Mouse (Mus musculus) stomach, embryonic 16.5 days (tissue): ENCODE results near the gene Pdf. TPM values are rescaled to one million over a fixed set of nuclear protein-coding genes. Genes with fewer than 3 reads are reported as not detected.

ENCODE experiments used
- ATAC-seq: fragments of 200-750 bp; cut with Nextera tagmentation; 2 replicates; pipeline ENCODE4 v1.8.0; 2017; ENCODE audit warnings: moderate number of reproducible peaks, moderate TSS enrichment; ENCODE audit not compliant: insufficient read depth, low FRiP score
- H3K27ac ChIP-seq: fragments of 300-500 bp; sonication (generic); 2 replicates; pipeline ENCODE4 v1.5.1; 2014; ENCODE audit warnings: low read length
- H3K27me3 ChIP-seq: fragments of 300-500 bp; sonication (generic); 2 replicates; pipeline ENCODE4 v1.6.1; 2014; ENCODE audit warnings: low read length, control low read depth, mixed read lengths; ENCODE audit not compliant: control insufficient read depth, insufficient read depth
- H3K36me3 ChIP-seq: fragments of 300-500 bp; sonication (generic); 2 replicates; pipeline ENCODE4 v1.6.1; 2014; ENCODE audit warnings: low read length; ENCODE audit not compliant: control insufficient read depth, insufficient read depth
- H3K4me1 ChIP-seq: fragments of 300-500 bp; sonication (generic); 2 replicates; pipeline ENCODE4 v1.6.1; 2014; ENCODE audit warnings: low read length, control low read depth, mixed read lengths; ENCODE audit not compliant: control insufficient read depth, insufficient read depth
- H3K4me2 ChIP-seq: fragments of 300-500 bp; sonication (generic); 2 replicates; pipeline ENCODE4 v1.6.1; 2014; ENCODE audit warnings: low read depth, low read length, mixed read lengths
- H3K4me3 ChIP-seq: fragments of 300-500 bp; sonication (generic); replicated peaks from 2 replicates; pipeline ENCODE4 v1.5.1; 2014; ENCODE audit warnings: mild to moderate bottlenecking, low read length
- H3K9ac ChIP-seq: fragments of 300-500 bp; sonication (generic); 2 replicates; pipeline ENCODE4 v1.6.1; 2014; ENCODE audit warnings: low read length
- H3K9me3 ChIP-seq: fragments of 300-500 bp; sonication (generic); replicated peaks from 2 replicates; pipeline ENCODE4 v1.6.1; 2016; ENCODE audit warnings: low read length, control low read depth; ENCODE audit not compliant: control insufficient read depth
- WGBS: fragments of 180-500 bp; shearing (Covaris S2); extraction: QIAGEN DNeasy Blood & Tissue Kit; methylation state at CpG from one replicate; pipeline ENCODE4 v1.1.7; 2014; 5-methylcytosine and 5-hydroxymethylcytosine counted together
- polyA plus RNA-seq: library from polyadenylated mRNA; unstranded; fragments of >200 nt; fragmentation: Nextera tagmentation; extraction: Ambion mirVana; gene quantifications from 2 replicates; pipeline ENCODE4 v1.2.1, GENCODE M21; 2015

The Pdf gene
- polyA plus RNA-seq = 35.3 and 35.7 TPM in 2 replicates

- Histone ChIP-seq H3K27me3 (no peaks in the 10 kb centered on the region), H3K27ac (peak within 1 kb of the TSS; percentile 93), H3K36me3 (peaks cover 21% of the 10 kb centered on the region), H3K4me3 (peak within 1 kb of the TSS; percentile 82), H3K4me1 (peaks cover 4% of the 10 kb centered on the region), H3K9me3 (no peaks in the 10 kb centered on the region), H3K9ac (peak within 1 kb of the TSS; percentile 89), H3K4me2 (peak within 1 kb of the TSS; percentile 86)
- peak; percentile 87 for ATAC-seq
- WGBS = under 1% methylated on average over 87 of the region's 87 CpGs
Measured at GRCm38 (mm10) chr8:107048061-107048941, at the start of gene Pdf. Gene Pdf, minus strand, starts transcription at chr8:107048614.

- peak within 1 kb of the TSS; percentile 90 for H3K9ac ChIP-seq
- WGBS = 4% methylated on average over 39 of the region's 39 CpGs
- peak within 1 kb of the TSS; percentile 70 for H3K4me2 ChIP-seq
- ATAC-seq = peak; percentile 95
- peaks cover 20% of the 10 kb centered on the region for H3K4me1 ChIP-seq
- no peaks in the 10 kb centered on the region for H3K27me3 ChIP-seq
- peak within 1 kb of the TSS; percentile 95 for H3K4me3 ChIP-seq
- H3K27ac ChIP-seq = peak within 1 kb of the TSS; percentile 97
- H3K36me3 ChIP-seq = 0 out of 2 replicates have a peak, but pooled peaks cover 6% of the 10 kb centered on the region
- H3K9me3 ChIP-seq = no peaks in the 10 kb centered on the region
Measured at GRCm38 (mm10) chr8:107096366-107097036, 48.1 kb upstream of the Pdf start, which contains the start of gene Terf2. Gene Terf2, minus strand, starts transcription at chr8:107096547.

- ATAC-seq = no peak; the same call in 1 of the 2 replicates
- Histone ChIP-seq H3K4me1 (peaks cover 20% of the 10 kb centered on the region), H3K9me3 (no peaks in the 10 kb centered on the region), H3K36me3 (0 out of 2 replicates have a peak, but pooled peaks cover 6% of the 10 kb centered on the region), H3K4me2 (peak overlapping the region; percentile 70), H3K27ac (peak overlapping the region; percentile 97), H3K9ac (peak overlapping the region; percentile 90), H3K4me3 (peak overlapping the region; percentile 95), H3K27me3 (no peaks in the 10 kb centered on the region)
- under 1% methylated on average over 53 of the region's 53 CpGs for WGBS
Measured at GRCm38 (mm10) chr8:107095717-107096365, 47.4 kb upstream of the Pdf start.

GRCm38 (mm10) chr8:107090531-107090930, 42.1 kb upstream of the Pdf start:
- WGBS = 97% methylated on average over 7 of the region's 7 CpGs
- ATAC-seq = no peak
- no peak overlapping the region for H3K27ac ChIP-seq
- no peaks in the 10 kb centered on the region for H3K9me3 ChIP-seq
- H3K36me3 ChIP-seq = peaks cover 26% of the 10 kb centered on the region
- no peak overlapping the region for H3K4me2 ChIP-seq
- H3K27me3 ChIP-seq = no peaks in the 10 kb centered on the region
- H3K4me3 ChIP-seq = no peak overlapping the region
- H3K4me1 ChIP-seq = peaks cover 17% of the 10 kb centered on the region
- no peak overlapping the region for H3K9ac ChIP-seq

- H3K4me1 ChIP-seq = no peaks in the 10 kb centered on the region
- H3K4me3 ChIP-seq = no peak overlapping the region
- H3K9me3 ChIP-seq = no peaks in the 10 kb centered on the region
- no peaks in the 10 kb centered on the region for H3K27me3 ChIP-seq
- ATAC-seq = no peak
- H3K4me2 ChIP-seq = no peak overlapping the region
- WGBS = 87% methylated on average over 5 of the region's 5 CpGs
- no peak overlapping the region for H3K9ac ChIP-seq
- peaks cover 26% of the 10 kb centered on the region for H3K36me3 ChIP-seq
- no peak overlapping the region for H3K27ac ChIP-seq
Measured at GRCm38 (mm10) chr8:107088526-107089063, 40.2 kb upstream of the Pdf start.

- Histone ChIP-seq H3K4me2 (no peak overlapping the region), H3K27ac (no peak overlapping the region), H3K27me3 (no peaks in the 10 kb centered on the region), H3K4me3 (no peak overlapping the region), H3K36me3 (peaks cover 21% of the 10 kb centered on the region), H3K9me3 (no peaks in the 10 kb centered on the region), H3K9ac (no peak overlapping the region), H3K4me1 (no peaks in the 10 kb centered on the region)
- 99% methylated on average over 5 of the region's 5 CpGs for WGBS
- no peak for ATAC-seq
Measured at GRCm38 (mm10) chr8:107086018-107086417, 37.6 kb upstream of the Pdf start.

- no peaks in the 10 kb centered on the region for H3K27me3 ChIP-seq
- no peaks in the 10 kb centered on the region for H3K4me1 ChIP-seq
- no peak overlapping the region for H3K4me2 ChIP-seq
- no peak overlapping the region for H3K4me3 ChIP-seq
- H3K36me3 ChIP-seq = peaks cover 18% of the 10 kb centered on the region
- no peak overlapping the region for H3K9ac ChIP-seq
- 95% methylated on average over 17 of the region's 17 CpGs for WGBS
- no peaks in the 10 kb centered on the region for H3K9me3 ChIP-seq
- ATAC-seq = no peak
- no peak overlapping the region for H3K27ac ChIP-seq
Measured at GRCm38 (mm10) chr8:107085358-107085757, 36.9 kb upstream of the Pdf start.

GRCm38 (mm10) chr8:107076239-107076888, 27.9 kb upstream of the Pdf start:
- Histone ChIP-seq H3K27ac (no peak overlapping the region), H3K9ac (no peak overlapping the region), H3K36me3 (peaks cover 21% of the 10 kb centered on the region; the same call in 1 of the 2 replicates), H3K27me3 (no peaks in the 10 kb centered on the region), H3K9me3 (no peaks in the 10 kb centered on the region), H3K4me3 (no peak overlapping the region), H3K4me2 (no peak overlapping the region), H3K4me1 (no peaks in the 10 kb centered on the region)
- 80% methylated on average over 7 of the region's 7 CpGs for WGBS
- ATAC-seq = peak; percentile 51; the same call in 1 of the 2 replicates
